Mouse (Mus musculus): ENCODE data around the gene Nup88. TPM values are rescaled to one million over a fixed set of nuclear protein-coding genes. Genes with fewer than 3 reads are reported as not detected.

Nup88 gene
- polyA plus RNA-seq, 1 experiment from 2014 or later, result 140 TPM

DNA sequence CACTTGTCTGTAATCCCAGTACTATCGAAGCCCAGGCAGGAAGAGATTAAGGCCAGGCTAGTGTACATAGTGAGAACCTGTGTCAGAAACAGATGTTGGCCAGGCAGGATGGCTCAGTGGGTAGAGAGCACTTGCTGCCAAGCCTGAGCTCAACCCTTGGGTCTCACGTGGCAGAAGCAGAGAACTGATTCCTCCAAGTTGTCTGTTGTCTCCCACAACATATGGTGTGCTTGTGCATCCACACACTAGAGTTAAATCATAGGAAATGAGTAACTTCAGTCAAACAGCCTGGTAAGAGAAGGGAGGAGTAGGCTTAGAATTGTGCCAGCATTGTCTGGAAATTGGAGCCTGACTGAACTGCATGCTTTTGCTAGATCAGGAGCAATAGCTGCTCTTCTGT lies 5.4 kb upstream of the Nup88 start:
- Histone ChIP-seq H3K4me2 (ENCODE audit: low read length) (no peak overlapping the region), H3K27ac (replicated peaks; ENCODE audit: low read depth, low read length) (no peak overlapping the region), H3K36me3 (ENCODE audit: control insufficient read depth, insufficient read depth, low read length) (peaks cover 66% of the 10 kb centered on the region), H3K27me3 (ENCODE audit: control insufficient read depth, insufficient read depth, low read length) (no peaks in the 10 kb centered on the region), H3K4me1 (ENCODE audit: control insufficient read depth, insufficient read depth, low read length) (peaks cover 4% of the 10 kb centered on the region; the same call in 1 of the 2 replicates), H3K4me3 (replicated peaks; ENCODE audit: low read depth, low read length) (no peak overlapping the region), H3K9me3 (ENCODE audit: control insufficient read depth, low read length) (no peaks in the 10 kb centered on the region), H3K9ac (replicated peaks; ENCODE audit: low read length) (no peak overlapping the region)
- ATAC-seq (ENCODE audit: low FRiP score, low TSS enrichment), result no peak
- WGBS, result 80% methylated on average over 2 of the region's 2 CpGs
- DNase-seq, result no peak

DNA sequence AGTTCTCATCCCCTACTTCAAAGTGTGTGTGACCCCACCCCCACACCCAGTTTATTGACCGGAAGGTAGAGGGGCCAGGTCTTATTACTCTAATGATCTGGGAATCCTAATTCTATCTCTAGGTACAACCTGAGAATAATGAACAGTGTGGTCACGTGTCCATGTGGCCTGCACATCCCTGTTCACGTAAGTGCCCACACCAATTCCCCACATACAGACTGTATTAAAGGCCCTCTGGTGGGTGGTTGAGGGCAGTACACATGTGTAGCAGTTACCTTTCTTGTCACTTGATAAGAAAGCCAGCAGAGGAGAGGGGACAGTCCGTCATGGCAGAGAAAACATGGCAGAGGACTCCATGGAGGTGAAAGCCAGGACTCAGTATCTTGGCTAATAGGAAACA lies 4.2 kb upstream of the Nup88 start:
- Histone ChIP-seq H3K27ac (replicated peaks; ENCODE audit: low read depth, low read length) (no peak overlapping the region), H3K9me3 (ENCODE audit: control insufficient read depth, low read length) (no peaks in the 10 kb centered on the region), H3K4me1 (ENCODE audit: control insufficient read depth, insufficient read depth, low read length) (peaks cover 6% of the 10 kb centered on the region; the same call in 1 of the 2 replicates), H3K4me3 (replicated peaks; ENCODE audit: low read depth, low read length) (no peak overlapping the region), H3K9ac (replicated peaks; ENCODE audit: low read length) (no peak overlapping the region), H3K27me3 (ENCODE audit: control insufficient read depth, insufficient read depth, low read length) (no peaks in the 10 kb centered on the region), H3K36me3 (ENCODE audit: control insufficient read depth, insufficient read depth, low read length) (peaks cover 54% of the 10 kb centered on the region), H3K4me2 (ENCODE audit: low read length) (no peak overlapping the region)
- WGBS, result 74% methylated on average over 4 of the region's 4 CpGs
- ATAC-seq (ENCODE audit: low FRiP score, low TSS enrichment) (no peak), DNase-seq (peak; percentile 47)

DNA sequence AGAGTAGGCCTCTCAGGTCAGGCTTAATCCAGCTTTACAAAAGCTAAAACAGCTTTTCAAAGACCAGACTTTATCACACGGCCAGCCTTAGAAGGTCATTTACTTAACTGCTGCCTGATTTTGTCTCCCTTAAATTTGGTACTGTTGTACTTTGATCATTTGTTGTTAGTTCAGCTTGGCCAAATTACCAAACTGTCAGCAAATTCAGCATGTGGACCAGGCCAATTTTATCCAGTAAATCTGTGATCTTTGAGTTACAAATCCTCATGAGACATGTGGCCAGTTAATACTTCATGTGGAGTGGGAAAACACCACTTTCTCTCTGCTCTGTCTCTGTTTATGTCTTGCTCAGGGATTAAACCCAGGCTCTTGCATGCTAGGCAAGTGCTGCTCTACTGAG lies 2.8 kb upstream of the Nup88 start:
- Histone ChIP-seq H3K4me3 (replicated peaks; ENCODE audit: low read depth, low read length) (no peak overlapping the region), H3K4me1 (ENCODE audit: control insufficient read depth, insufficient read depth, low read length) (peaks cover 15% of the 10 kb centered on the region), H3K27me3 (ENCODE audit: control insufficient read depth, insufficient read depth, low read length) (no peaks in the 10 kb centered on the region), H3K27ac (replicated peaks; ENCODE audit: low read depth, low read length) (no peak overlapping the region), H3K9me3 (ENCODE audit: control insufficient read depth, low read length) (no peaks in the 10 kb centered on the region), H3K4me2 (ENCODE audit: low read length) (no peak overlapping the region), H3K36me3 (ENCODE audit: control insufficient read depth, insufficient read depth, low read length) (peaks cover 41% of the 10 kb centered on the region), H3K9ac (replicated peaks; ENCODE audit: low read length) (no peak overlapping the region)
- ATAC-seq (ENCODE audit: low FRiP score, low TSS enrichment) (no peak), DNase-seq (no peak)
- 66% methylated on average over 1 of the region's 1 CpGs for WGBS

DNA sequence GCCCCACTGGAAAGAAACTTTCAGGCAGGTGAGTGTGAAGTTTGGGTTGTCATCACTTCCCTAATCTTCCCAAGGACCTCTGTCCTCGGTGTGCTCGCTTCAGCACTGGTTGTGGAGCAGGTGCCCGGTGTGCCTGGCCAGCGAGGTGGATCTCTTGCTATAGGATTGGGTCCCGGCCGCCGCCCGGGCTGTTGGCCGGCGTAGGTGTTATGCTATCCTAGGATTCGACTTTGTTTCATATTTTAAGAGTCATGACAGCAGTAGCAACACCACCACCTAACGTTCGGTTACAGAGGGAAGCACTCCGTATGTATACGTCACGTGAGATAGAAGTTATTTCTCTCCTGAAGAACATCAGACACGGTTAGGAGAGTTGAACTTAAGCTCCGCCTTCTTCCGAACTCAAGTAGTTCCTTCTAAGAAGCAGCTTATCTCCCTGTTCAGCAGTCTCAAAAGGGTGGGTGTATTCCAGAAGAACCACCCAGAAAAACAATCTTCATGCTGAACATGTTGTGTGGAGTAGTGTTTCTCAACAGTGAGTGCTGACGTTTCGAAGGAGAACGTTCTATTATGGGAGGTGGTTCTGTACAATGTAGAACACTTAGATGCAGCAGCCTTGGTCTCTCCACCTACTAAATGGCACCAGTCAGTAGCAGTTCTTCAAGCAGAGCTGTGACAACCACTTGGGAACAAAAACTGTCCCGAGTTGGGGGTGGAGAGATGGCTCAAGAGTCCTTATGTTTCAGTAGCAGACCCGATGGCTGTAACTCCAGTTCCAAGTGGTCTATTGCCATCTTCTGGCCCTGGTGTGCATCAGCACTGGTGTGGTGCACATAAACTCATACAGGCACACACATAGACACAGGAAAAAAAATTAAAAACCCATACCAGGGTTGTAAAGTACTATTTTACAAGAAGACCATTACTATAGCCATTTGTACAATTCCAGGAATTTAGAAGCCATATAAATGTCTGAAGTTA lies 1.1 kb upstream of the Nup88 start:
- H3K4me1 ChIP-seq (ENCODE audit: control insufficient read depth, insufficient read depth, low read length), result peaks cover 15% of the 10 kb centered on the region
- WGBS, result 17% methylated on average over 24 of the region's 24 CpGs
- peak overlapping the region; percentile 54; the same call in 1 of the 2 replicates for H3K9ac ChIP-seq (replicated peaks; ENCODE audit: low read length)
- H3K4me2 ChIP-seq (ENCODE audit: low read length), result peak overlapping the region; percentile 85
- no peaks in the 10 kb centered on the region for H3K9me3 ChIP-seq (ENCODE audit: control insufficient read depth, low read length)
- H3K27me3 ChIP-seq (ENCODE audit: control insufficient read depth, insufficient read depth, low read length), result no peaks in the 10 kb centered on the region
- DNase-seq, result peak; percentile 50
- peaks cover 32% of the 10 kb centered on the region for H3K36me3 ChIP-seq (ENCODE audit: control insufficient read depth, insufficient read depth, low read length)
- H3K27ac ChIP-seq (replicated peaks; ENCODE audit: low read depth, low read length), result peak overlapping the region; percentile 91
- peak overlapping the region; percentile 74 for H3K4me3 ChIP-seq (replicated peaks; ENCODE audit: low read depth, low read length)
- ATAC-seq (ENCODE audit: low FRiP score, low TSS enrichment), result 0 out of 2 replicates have a peak, but pooled peaks have one; percentile 3

DNA sequence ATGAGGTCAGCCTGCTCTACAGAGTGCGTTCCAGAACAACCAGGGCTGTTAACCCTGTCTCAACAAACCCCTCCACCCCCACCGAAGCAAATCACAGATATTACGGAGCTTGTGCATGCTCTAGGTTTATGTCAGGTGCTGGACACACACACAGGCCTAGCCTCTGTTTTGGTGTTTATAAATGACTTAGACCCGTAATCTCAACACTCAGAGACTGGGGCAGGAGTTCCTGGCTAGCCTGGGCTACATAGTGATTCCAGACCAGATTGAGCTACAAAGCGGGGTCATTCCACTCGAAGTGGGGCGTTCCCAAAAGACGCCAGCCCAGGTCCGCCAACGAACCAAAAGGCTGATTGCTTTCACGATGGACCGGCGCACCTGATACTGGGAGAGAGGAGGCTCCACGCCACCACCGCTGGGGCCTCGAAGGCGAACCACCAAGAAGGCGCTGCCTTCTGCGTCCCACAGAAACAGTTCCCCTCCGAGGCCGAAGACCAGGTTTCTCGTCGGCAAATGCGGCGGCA lies 440 bp downstream of the Nup88 start:
- under 1% methylated on average over 25 of the region's 25 CpGs for WGBS
- no peak for DNase-seq
- Histone ChIP-seq H3K9ac (replicated peaks; ENCODE audit: low read length) (peak overlapping the region; percentile 79), H3K36me3 (ENCODE audit: control insufficient read depth, insufficient read depth, low read length) (peaks cover 32% of the 10 kb centered on the region), H3K9me3 (ENCODE audit: control insufficient read depth, low read length) (no peaks in the 10 kb centered on the region), H3K4me3 (replicated peaks; ENCODE audit: low read depth, low read length) (peak overlapping the region; percentile 74), H3K4me1 (ENCODE audit: control insufficient read depth, insufficient read depth, low read length) (peaks cover 15% of the 10 kb centered on the region), H3K27ac (replicated peaks; ENCODE audit: low read depth, low read length) (peak overlapping the region; percentile 91), H3K4me2 (ENCODE audit: low read length) (peak overlapping the region; percentile 85), H3K27me3 (ENCODE audit: control insufficient read depth, insufficient read depth, low read length) (no peaks in the 10 kb centered on the region)
- ATAC-seq (ENCODE audit: low FRiP score, low TSS enrichment), result no peak

DNA sequence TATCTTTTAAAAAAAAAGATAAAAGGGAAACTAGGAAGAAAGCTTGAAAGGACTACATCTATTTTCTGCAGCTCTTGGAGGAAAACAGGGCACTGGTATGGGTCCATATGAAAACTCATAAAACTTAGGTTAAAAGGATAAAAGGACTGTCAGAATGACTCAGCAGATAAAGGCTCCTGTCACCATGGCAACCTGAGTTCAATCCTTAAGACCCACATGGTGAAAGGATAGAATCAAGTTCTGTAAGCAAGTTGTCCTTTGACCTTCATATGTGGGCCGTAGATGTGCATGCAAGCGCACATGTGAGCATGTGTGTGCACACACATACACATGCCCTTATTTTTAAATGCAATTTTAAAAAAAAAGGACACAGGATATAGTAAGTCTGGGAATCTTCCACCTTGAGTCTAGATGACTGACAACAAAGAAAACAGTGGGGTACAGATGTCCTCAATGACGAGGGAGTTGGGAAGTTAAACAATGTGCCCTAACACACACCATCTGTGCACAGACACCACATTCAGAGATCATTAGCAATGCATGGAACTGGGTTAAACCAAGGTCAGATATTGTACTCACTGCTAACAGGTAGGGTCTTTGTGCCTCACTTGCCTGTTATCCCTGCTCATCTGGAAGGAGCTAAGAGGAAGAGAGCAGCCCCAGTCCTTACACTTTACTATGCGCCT lies 5.4 kb downstream of the Nup88 start:
- DNase-seq, result no peak
- H3K4me3 ChIP-seq (replicated peaks; ENCODE audit: low read depth, low read length), result no peak overlapping the region
- H3K9ac ChIP-seq (replicated peaks; ENCODE audit: low read length), result no peak overlapping the region
- no peak overlapping the region for H3K27ac ChIP-seq (replicated peaks; ENCODE audit: low read depth, low read length)
- peaks cover 12% of the 10 kb centered on the region for H3K4me1 ChIP-seq (ENCODE audit: control insufficient read depth, insufficient read depth, low read length)
- no peak for ATAC-seq (ENCODE audit: low FRiP score, low TSS enrichment)
- H3K4me2 ChIP-seq (ENCODE audit: low read length), result no peak overlapping the region
- 76% methylated on average over 4 of the region's 4 CpGs for WGBS
- no peaks in the 10 kb centered on the region for H3K27me3 ChIP-seq (ENCODE audit: control insufficient read depth, insufficient read depth, low read length)
- H3K9me3 ChIP-seq (ENCODE audit: control insufficient read depth, low read length), result no peaks in the 10 kb centered on the region
- peaks cover 68% of the 10 kb centered on the region for H3K36me3 ChIP-seq (ENCODE audit: control insufficient read depth, insufficient read depth, low read length)

DNA sequence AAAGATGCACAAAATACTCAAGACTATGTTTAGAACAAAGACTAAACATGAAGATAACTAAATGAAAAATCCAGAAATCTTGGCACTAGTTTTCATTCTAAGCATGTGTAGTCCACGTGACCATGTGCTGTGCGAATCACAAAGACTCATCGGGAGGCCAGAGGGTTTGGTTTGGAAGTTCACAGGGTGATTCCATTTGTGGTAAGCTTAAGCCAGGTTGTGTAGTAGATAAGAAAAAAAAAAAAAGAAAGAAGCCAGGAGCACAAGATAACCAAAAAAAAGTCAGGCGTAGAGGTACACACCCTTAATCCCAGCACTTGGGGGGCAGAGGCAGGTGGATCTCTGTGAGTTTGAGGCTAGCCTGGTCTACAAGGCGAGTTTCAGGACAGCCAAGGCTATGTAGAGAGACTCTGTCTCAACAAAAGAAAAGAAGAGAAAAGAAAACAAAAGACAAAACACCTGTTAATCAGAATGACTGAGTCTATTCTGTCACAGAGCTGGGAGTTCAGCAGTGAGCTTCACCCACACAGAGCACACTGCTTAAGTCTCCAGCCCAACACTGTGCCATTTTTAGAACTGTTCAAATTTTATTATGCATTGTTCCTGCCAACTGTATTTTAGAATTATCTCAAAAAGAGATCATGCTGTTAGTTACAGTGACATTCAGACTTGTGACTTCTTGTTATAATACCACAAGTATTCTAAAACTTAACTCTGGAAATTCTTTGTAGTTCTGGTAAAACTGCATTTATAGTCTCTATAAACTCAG lies 8.8 kb downstream of the Nup88 start:
- Histone ChIP-seq H3K27me3 (ENCODE audit: control insufficient read depth, insufficient read depth, low read length) (no peaks in the 10 kb centered on the region), H3K4me1 (ENCODE audit: control insufficient read depth, insufficient read depth, low read length) (no peaks in the 10 kb centered on the region), H3K36me3 (ENCODE audit: control insufficient read depth, insufficient read depth, low read length) (peaks cover 92% of the 10 kb centered on the region), H3K27ac (replicated peaks; ENCODE audit: low read depth, low read length) (no peak overlapping the region), H3K4me3 (replicated peaks; ENCODE audit: low read depth, low read length) (no peak overlapping the region), H3K9me3 (ENCODE audit: control insufficient read depth, low read length) (no peaks in the 10 kb centered on the region), H3K9ac (replicated peaks; ENCODE audit: low read length) (no peak overlapping the region), H3K4me2 (ENCODE audit: low read length) (no peak overlapping the region)
- ATAC-seq (ENCODE audit: low FRiP score, low TSS enrichment) (no peak), DNase-seq (no peak)
- 92% methylated on average over 5 of the region's 5 CpGs for WGBS

DNA sequence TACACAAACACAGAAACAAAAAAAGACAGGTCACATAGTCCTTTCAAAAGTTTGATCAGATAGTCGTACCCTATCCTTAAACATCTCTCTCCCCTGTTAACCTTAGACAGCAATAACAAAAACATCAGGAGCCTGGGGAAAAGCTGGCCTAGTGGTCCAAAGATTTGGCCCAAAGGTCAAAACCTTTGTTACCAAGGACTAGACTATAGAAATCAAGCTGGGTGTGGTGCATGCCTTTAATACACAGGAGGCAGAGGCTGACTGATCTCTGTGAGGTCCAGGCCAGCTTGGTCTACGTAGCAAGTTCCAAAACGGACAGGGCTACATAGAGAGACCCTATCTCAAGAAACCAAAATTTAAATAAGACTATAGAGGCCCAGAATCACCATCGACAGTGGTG lies 15.1 kb downstream of the Nup88 start:
- peaks cover 93% of the 10 kb centered on the region for H3K36me3 ChIP-seq (ENCODE audit: control insufficient read depth, insufficient read depth, low read length)
- H3K27me3 ChIP-seq (ENCODE audit: control insufficient read depth, insufficient read depth, low read length), result no peaks in the 10 kb centered on the region
- H3K9ac ChIP-seq (replicated peaks; ENCODE audit: low read length), result no peak overlapping the region
- DNase-seq (no peak), ATAC-seq (ENCODE audit: low FRiP score, low TSS enrichment) (no peak)
- H3K9me3 ChIP-seq (ENCODE audit: control insufficient read depth, low read length), result no peaks in the 10 kb centered on the region
- no peak overlapping the region for H3K27ac ChIP-seq (replicated peaks; ENCODE audit: low read depth, low read length)
- no peaks in the 10 kb centered on the region for H3K4me1 ChIP-seq (ENCODE audit: control insufficient read depth, insufficient read depth, low read length)
- H3K4me2 ChIP-seq (ENCODE audit: low read length), result no peak overlapping the region
- H3K4me3 ChIP-seq (replicated peaks; ENCODE audit: low read depth, low read length), result no peak overlapping the region
- 91% methylated on average over 4 of the region's 4 CpGs for WGBS

Data from midbrain, embryonic 14.5 days (tissue).